Mouse (Mus musculus): Measurements from ENCODE around the gene Dagla. TPM values are rescaled to one million over a fixed set of nuclear protein-coding genes. Genes with fewer than 3 reads are reported as not detected.

Gene Dagla
- polyA plus RNA-seq, 1 experiment from 2014 or later = 11.5 TPM

DNA sequence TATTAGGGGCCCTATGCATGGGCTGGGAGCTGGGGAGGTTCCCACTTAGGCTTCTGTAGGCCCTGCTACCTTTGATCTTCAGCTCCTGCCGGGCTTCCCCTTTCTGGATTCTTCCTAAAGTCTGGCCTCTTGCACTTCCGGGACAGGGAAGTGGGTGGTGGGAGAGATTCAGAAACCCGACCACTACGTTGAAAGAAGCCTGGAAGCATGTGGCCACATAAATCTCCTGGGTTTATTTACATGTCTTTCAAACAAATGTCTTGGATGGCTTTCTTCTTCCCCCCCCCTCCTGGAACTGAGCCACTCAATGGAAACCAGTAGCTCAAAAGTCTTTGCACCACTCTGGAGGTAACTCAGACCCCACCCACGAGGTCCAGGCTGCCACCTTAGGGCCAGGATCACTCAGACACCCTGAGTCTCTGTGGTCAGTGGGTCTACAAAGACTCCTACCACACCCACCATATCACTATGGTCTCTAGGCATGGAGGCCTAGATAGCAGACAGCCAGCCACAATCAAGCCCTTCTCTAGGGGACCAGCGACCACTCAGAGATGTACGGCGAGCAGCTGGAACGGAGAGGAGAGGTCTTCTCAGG lies 12.7 kb downstream of the Dagla start:
- Histone ChIP-seq H3K4me2 (ENCODE audit: low read length) (no peak overlapping the region), H3K27ac (ENCODE audit: low read depth, low read length) (no peak overlapping the region), H3K4me1 (ENCODE audit: control insufficient read depth, insufficient read depth, low read depth, low read length) (peaks cover 33% of the 10 kb centered on the region), H3K27me3 (replicated peaks; ENCODE audit: control insufficient read depth, insufficient read depth, low read length) (peaks cover 3% of the 10 kb centered on the region; the same call in 1 of the 2 replicates), H3K9ac (ENCODE audit: low read depth, low read length) (no peak overlapping the region), H3K36me3 (ENCODE audit: control insufficient read depth, insufficient read depth, low read length) (no peaks in the 10 kb centered on the region), H3K9me3 (ENCODE audit: control insufficient read depth, low read length) (no peaks in the 10 kb centered on the region), H3K4me3 (ENCODE audit: low read length) (no peak overlapping the region)
- ATAC-seq = no peak
- 79% methylated on average over 9 of the region's 9 CpGs for WGBS

DNA sequence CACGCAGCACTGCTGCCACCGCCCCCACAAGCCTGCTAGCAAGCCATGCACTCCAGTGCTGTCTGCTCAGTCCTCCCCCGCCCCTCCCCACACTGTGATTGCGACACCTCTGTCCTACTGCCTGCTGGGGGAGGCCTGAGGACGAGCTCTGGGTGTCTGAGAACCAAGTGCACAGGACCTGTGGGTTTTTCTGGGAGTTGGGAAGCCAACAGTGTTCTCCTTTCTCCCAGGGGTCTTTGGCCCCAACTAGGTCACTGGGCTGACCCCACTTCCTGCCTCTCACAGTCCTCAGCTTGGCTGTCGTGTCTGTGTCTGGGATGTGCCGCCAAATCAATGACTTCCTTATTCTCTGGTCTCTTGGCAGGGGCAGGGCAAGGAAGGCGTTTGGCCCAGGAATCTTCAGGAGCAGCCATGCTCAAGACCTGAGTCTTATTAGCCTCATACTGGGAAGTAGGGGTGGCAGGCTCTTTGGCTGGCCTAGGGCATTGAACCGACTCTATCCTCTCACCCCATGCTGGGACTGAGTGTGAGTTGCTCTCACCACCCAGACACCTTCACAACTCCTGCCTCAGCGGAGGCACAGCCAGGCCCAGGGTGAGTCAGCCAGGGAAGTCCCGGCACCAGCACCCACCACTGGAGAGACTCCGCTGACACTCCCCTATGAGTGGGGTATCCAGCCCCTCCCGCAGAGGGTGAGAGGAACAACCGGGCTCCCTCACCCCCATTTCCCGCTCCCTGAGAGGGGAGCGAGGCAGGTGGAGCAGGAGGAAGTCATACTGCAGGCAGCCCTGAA lies 14.3 kb downstream of the Dagla start:
- no peak for ATAC-seq
- H3K9ac ChIP-seq (ENCODE audit: low read depth, low read length) = no peak overlapping the region

DNA sequence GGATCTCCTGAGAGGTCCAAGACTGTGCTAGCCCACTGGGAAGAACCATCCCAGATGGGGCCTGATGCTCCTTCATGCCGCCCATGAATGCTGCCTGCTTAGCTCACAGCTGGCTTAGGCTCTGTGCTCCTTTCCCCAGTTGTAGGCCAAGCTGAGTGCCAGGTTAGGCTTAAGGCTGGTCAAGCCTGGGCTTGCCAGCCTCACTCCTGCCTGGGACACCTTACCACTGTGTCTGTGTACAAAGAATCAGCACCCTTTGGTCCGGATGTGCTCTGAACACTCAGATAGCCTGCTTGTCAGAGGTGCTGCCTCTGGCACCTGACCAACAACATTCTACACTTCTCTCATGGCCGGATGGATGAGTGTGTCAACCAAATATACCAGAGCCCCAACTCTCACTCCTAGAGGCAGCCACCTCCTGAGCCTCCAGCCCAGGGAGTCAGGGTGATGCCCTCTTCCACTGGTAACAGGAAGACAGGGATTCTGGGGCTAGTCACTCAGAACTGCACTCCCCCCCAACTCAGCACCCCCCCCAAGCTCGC lies 15.0 kb downstream of the Dagla start:
- peaks cover 11% of the 10 kb centered on the region for H3K4me1 ChIP-seq (ENCODE audit: control insufficient read depth, insufficient read depth, low read depth, low read length)
- ATAC-seq = no peak
- peaks cover 5% of the 10 kb centered on the region; the same call in 1 of the 2 replicates for H3K27me3 ChIP-seq (replicated peaks; ENCODE audit: control insufficient read depth, insufficient read depth, low read length)
- no peak overlapping the region for H3K9ac ChIP-seq (ENCODE audit: low read depth, low read length)
- H3K9me3 ChIP-seq (ENCODE audit: control insufficient read depth, low read length) = no peaks in the 10 kb centered on the region
- 89% methylated on average over 3 of the region's 4 CpGs for WGBS
- H3K36me3 ChIP-seq (ENCODE audit: control insufficient read depth, insufficient read depth, low read length) = no peaks in the 10 kb centered on the region
- no peak overlapping the region for H3K27ac ChIP-seq (ENCODE audit: low read depth, low read length)
- H3K4me2 ChIP-seq (ENCODE audit: low read length) = no peak overlapping the region
- no peak overlapping the region for H3K4me3 ChIP-seq (ENCODE audit: low read length)

More for the DNA sequence above, 14.3 kb downstream of the Dagla start:
- peaks cover 5% of the 10 kb centered on the region; the same call in 1 of the 2 replicates for H3K27me3 ChIP-seq (replicated peaks; ENCODE audit: control insufficient read depth, insufficient read depth, low read length)
- H3K9me3 ChIP-seq (ENCODE audit: control insufficient read depth, low read length) = no peaks in the 10 kb centered on the region
- H3K36me3 ChIP-seq (ENCODE audit: control insufficient read depth, insufficient read depth, low read length) = no peaks in the 10 kb centered on the region
- no peak overlapping the region for H3K4me2 ChIP-seq (ENCODE audit: low read length)
- 69% methylated on average over 14 of the region's 16 CpGs for WGBS
- H3K27ac ChIP-seq (ENCODE audit: low read depth, low read length) = 0 out of 2 replicates have a peak overlapping the region, but pooled peaks have one; percentile 32
- peaks cover 18% of the 10 kb centered on the region for H3K4me1 ChIP-seq (ENCODE audit: control insufficient read depth, insufficient read depth, low read depth, low read length)
- H3K4me3 ChIP-seq (ENCODE audit: low read length) = no peak overlapping the region

DNA sequence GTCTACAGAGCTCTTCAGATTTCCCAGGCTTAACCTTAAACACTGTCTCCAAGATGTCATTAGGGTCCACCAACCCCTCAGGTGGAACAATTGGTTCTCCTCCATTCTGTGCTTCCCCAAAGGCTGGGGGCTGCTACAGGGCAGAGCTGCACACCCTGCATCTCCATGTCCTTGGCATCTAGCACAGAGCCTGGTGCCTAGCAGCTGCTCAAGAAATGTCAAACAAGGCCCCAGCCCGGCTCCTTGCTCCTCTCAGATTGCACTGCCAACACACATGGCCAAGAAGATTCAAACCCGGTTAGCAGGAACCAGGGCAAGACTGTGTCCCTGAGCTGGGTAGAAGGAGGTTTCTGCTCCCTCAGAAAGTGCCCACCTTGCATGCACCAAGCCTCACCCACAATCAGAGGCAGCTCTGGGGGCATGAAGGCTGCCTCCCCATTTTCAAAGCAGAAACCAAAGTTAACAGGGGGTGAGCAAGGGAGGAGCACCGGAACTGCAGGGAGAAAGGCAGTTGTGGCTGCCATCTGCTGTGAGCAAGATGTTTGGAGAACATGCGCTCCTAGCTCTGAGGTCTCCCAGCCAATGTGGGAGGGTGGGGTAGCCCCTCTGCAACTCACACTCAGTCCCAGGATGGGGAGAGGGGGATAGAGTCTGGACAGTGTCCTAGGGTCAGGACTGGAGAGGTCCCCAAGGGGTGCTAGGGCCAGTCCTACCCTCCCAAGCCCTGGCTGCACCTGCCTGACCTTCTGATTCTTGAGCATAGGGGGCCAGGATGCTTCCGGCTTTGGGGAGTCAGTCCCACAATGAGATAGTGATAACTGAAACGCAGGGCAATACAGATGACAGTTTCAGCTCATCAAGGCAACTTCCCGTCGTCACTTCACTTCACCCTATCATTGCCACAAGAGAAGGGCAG lies 16.3 kb downstream of the Dagla start:
- Histone ChIP-seq H3K4me2 (ENCODE audit: low read length) (no peak overlapping the region), H3K4me1 (ENCODE audit: control insufficient read depth, insufficient read depth, low read depth, low read length) (peaks cover 3% of the 10 kb centered on the region; the same call in 1 of the 2 replicates), H3K4me3 (ENCODE audit: low read length) (no peak overlapping the region), H3K36me3 (ENCODE audit: control insufficient read depth, insufficient read depth, low read length) (no peaks in the 10 kb centered on the region), H3K9ac (ENCODE audit: low read depth, low read length) (no peak overlapping the region), H3K27me3 (replicated peaks; ENCODE audit: control insufficient read depth, insufficient read depth, low read length) (peaks cover 5% of the 10 kb centered on the region; the same call in 1 of the 2 replicates), H3K27ac (ENCODE audit: low read depth, low read length) (no peak overlapping the region), H3K9me3 (ENCODE audit: control insufficient read depth, low read length) (no peaks in the 10 kb centered on the region)
- no peak; the same call in 1 of the 2 replicates for ATAC-seq
- 83% methylated on average over 8 of the region's 8 CpGs for WGBS

DNA sequence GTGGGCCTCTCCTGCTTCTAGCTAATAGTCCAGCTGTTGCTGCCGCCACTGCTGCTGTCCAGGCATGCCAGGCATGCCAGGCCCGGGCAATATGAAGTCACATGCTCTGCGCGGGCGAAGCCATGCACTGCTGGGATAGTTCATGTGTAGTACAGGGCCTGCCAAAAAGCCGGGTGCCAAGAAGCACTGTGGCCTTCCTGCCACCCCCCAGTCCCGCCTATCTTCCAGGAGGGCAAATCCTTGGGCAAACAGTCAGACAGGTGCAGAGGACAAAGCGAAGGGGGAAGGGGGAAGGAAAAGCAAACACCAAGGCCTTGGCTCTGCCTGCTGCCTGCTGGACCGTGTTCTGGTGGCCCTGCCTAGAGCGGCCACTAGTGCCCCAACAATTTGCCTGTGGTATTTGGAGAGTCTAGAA lies 18.2 kb downstream of the Dagla start:
- Histone ChIP-seq H3K27me3 (replicated peaks; ENCODE audit: control insufficient read depth, insufficient read depth, low read length) (peaks cover 5% of the 10 kb centered on the region; the same call in 1 of the 2 replicates), H3K4me3 (ENCODE audit: low read length) (no peak overlapping the region), H3K9me3 (ENCODE audit: control insufficient read depth, low read length) (no peaks in the 10 kb centered on the region), H3K36me3 (ENCODE audit: control insufficient read depth, insufficient read depth, low read length) (no peaks in the 10 kb centered on the region), H3K27ac (ENCODE audit: low read depth, low read length) (no peak overlapping the region), H3K4me2 (ENCODE audit: low read length) (no peak overlapping the region), H3K9ac (ENCODE audit: low read depth, low read length) (no peak overlapping the region), H3K4me1 (ENCODE audit: control insufficient read depth, insufficient read depth, low read depth, low read length) (peaks cover 3% of the 10 kb centered on the region; the same call in 1 of the 2 replicates)
- 78% methylated on average over 10 of the region's 10 CpGs for WGBS
- ATAC-seq = no peak

DNA sequence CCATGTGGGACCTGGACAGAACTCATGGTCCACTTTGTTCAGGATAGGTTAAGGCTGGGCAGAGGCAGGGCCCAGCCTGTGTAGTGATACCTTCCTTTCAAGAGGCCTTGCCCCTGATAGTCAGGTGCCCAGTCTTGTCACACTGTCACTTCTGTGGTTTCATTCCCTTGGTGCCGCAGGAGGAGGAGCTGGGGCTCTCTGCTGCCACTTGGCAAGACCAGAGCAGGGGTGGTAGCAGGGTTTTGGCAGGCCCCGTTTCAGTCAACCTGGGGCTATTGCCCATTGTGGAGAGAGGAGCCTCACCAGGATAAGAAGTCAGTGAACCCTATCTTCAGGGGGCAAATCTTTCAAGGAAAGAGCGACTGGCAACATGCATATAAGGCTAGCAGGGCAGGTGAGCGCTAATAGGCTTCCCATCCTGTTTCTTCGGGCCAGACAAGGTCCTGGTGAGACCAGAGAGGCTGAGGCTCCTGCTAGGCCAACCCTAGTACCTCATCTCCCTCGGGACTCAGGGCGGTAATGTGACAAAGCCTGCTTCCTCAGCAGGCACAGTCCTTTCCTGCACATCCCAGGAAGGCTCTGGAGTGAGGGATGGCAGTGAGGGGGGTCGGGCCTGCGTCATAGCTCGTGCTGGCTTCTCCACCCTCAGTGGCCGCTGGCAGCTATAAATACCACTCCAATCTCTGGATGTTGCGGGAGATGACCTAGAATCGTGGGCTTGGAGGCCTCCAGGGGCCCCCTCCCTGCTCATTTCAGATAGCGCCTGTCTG lies 23.7 kb downstream of the Dagla start:
- 77% methylated on average over 14 of the region's 14 CpGs for WGBS
- H3K9ac ChIP-seq (ENCODE audit: low read depth, low read length) = no peak overlapping the region
- H3K36me3 ChIP-seq (ENCODE audit: control insufficient read depth, insufficient read depth, low read length) = no peaks in the 10 kb centered on the region
- peaks cover 8% of the 10 kb centered on the region for H3K27me3 ChIP-seq (replicated peaks; ENCODE audit: control insufficient read depth, insufficient read depth, low read length)
- ATAC-seq = no peak
- H3K4me1 ChIP-seq (ENCODE audit: control insufficient read depth, insufficient read depth, low read depth, low read length) = peaks cover 23% of the 10 kb centered on the region
- H3K4me2 ChIP-seq (ENCODE audit: low read length) = no peak overlapping the region
- no peak overlapping the region for H3K27ac ChIP-seq (ENCODE audit: low read depth, low read length)
- H3K9me3 ChIP-seq (ENCODE audit: control insufficient read depth, low read length) = no peaks in the 10 kb centered on the region
- no peak overlapping the region for H3K4me3 ChIP-seq (ENCODE audit: low read length)

DNA sequence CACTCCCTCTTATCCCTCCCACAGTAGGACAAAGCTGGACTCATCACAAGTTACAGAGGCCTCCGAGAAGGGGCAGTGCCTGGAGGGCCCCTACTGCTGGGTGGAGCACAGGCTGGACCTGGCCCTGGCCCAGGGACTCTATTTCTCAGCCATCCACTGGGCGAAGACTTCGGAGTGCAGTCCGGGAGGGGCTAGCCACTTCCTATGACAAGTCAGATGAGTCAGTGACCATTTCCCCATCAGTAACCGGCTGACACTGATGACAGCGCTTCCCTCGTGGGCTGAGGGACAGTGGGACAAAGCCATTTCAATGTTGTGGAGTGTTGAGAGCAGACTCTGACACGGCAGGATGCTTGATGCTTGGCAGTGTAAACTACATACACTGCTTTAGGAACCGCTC lies 25.0 kb downstream of the Dagla start:
- H3K27ac ChIP-seq (ENCODE audit: low read depth, low read length) = no peak overlapping the region
- no peak overlapping the region for H3K4me3 ChIP-seq (ENCODE audit: low read length)
- no peak for ATAC-seq
- no peak overlapping the region for H3K4me2 ChIP-seq (ENCODE audit: low read length)
- H3K9ac ChIP-seq (ENCODE audit: low read depth, low read length) = no peak overlapping the region
- no peaks in the 10 kb centered on the region for H3K9me3 ChIP-seq (ENCODE audit: control insufficient read depth, low read length)
- WGBS = 83% methylated on average over 9 of the region's 9 CpGs
- H3K4me1 ChIP-seq (ENCODE audit: control insufficient read depth, insufficient read depth, low read depth, low read length) = peaks cover 23% of the 10 kb centered on the region
- peaks cover 10% of the 10 kb centered on the region for H3K27me3 ChIP-seq (replicated peaks; ENCODE audit: control insufficient read depth, insufficient read depth, low read length)
- no peaks in the 10 kb centered on the region for H3K36me3 ChIP-seq (ENCODE audit: control insufficient read depth, insufficient read depth, low read length)

DNA sequence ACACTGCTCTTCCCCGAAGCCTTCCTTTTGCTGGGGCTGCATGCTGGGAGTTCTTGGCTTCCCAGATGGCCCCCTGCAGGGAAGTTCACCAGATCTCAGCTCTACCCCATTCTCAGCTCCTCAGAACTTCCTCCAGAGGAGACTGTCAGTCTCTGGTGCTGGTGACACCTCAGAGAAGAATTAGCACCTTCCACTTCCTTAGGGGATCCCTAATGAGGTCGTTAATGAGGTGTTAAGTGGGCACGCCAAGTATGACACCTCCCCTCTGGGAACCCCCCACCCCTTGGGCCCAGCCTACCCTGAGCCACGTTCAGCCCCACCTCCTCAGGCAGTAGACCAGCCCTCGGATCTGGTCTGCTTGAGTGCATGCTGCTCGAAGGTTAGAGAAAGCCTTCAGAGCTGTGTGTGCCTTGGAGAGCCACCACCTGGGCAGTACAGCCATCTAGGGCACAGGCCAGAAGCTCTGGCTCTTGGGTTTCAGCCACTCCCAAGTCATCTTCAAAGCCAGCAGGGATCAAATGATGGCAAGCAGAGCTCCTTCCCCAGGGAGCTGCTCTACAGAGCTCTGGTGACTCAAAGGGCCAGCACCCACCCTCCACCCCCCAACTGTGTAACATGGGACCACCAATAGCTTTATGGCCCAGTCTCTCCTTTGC lies 25.9 kb downstream of the Dagla start:
- no peak overlapping the region for H3K27ac ChIP-seq (ENCODE audit: low read depth, low read length)
- no peaks in the 10 kb centered on the region for H3K36me3 ChIP-seq (ENCODE audit: control insufficient read depth, insufficient read depth, low read length)
- H3K4me3 ChIP-seq (ENCODE audit: low read length) = no peak overlapping the region
- 32% methylated on average over 6 of the region's 6 CpGs for WGBS
- ATAC-seq = no peak
- H3K27me3 ChIP-seq (replicated peaks; ENCODE audit: control insufficient read depth, insufficient read depth, low read length) = peaks cover 10% of the 10 kb centered on the region
- no peak overlapping the region for H3K4me2 ChIP-seq (ENCODE audit: low read length)
- H3K9me3 ChIP-seq (ENCODE audit: control insufficient read depth, low read length) = no peaks in the 10 kb centered on the region
- no peak overlapping the region for H3K9ac ChIP-seq (ENCODE audit: low read depth, low read length)
- peaks cover 23% of the 10 kb centered on the region for H3K4me1 ChIP-seq (ENCODE audit: control insufficient read depth, insufficient read depth, low read depth, low read length)
